In genomic region chr5:20671826-20672225, GRCm38 (mm10) we compare ENCODE assay signal across 11 mouse cellular contexts.
DNase-seq lines count a peak whose midpoint lies in the region; ATAC-seq and TF ChIP-seq lines count a peak whose summit lies in the region.
"Had no signal": no experiment of that assay in that cellular context is flagged by ENCODE, and none has a peak within 500 bp of the region (broad histone marks: within the 10 kb centered on the region; RNA-seq: fewer than 3 reads in every experiment).

No protein-coding gene starts in this region.

- TF ChIP-seq CTCF in kidney, adult 2 months (conservative IDR thresholded peaks at IDR 0.05; ENCODE audit: insufficient read depth, insufficient read length, low read depth, low read length): no peak

- H3K36me3 ChIP-seq in forebrain, embryonic 11.5 days (ENCODE audit: control insufficient read depth, insufficient read depth, low read length): no peaks in the 10 kb centered on the region
- no peaks in the 10 kb centered on the region for H3K36me3 ChIP-seq in forebrain, embryonic 12.5 days (replicated peaks)
- H3K36me3 ChIP-seq in kidney, adult 2 months (ENCODE audit: control insufficient read depth, insufficient read depth, low read length): no peaks in the 10 kb centered on the region
- H3K36me3 ChIP-seq: liver, embryonic 15.5 days; midbrain, embryonic 12.5 days had no signal

- DNase-seq in forebrain, embryonic 11.5 days (ENCODE audit: low spot score): peak; percentile 2
- DNase-seq in right cerebral cortex, adult 2 months (ENCODE audit: low spot score in 2 of 2): peak; percentile 50 to 59
- no peak for DNase-seq in right cerebral cortex, postnatal 14 days
- DNase-seq in heart, postnatal 4 days: peak; percentile 7
- no peak for DNase-seq in kidney, postnatal 10 days
- DNase-seq in kidney, adult 2 months: no peak
- no peak for DNase-seq in adrenal gland, postnatal 10 days

- H3K27ac ChIP-seq in forebrain, embryonic 11.5 days (ENCODE audit: low read depth, low read length): no peak overlapping the region
- no peak overlapping the region for H3K27ac ChIP-seq in forebrain, embryonic 12.5 days
- H3K27ac ChIP-seq in kidney, adult 2 months (ENCODE audit: insufficient read depth, low read depth, low read length): no peak overlapping the region
- H3K27ac ChIP-seq: hindbrain, embryonic 14.5 days; liver, embryonic 15.5 days; midbrain, embryonic 12.5 days had no signal

- peaks cover 5% of the 10 kb centered on the region; the same call in 1 of the 2 replicates for H3K4me1 ChIP-seq in forebrain, embryonic 11.5 days (replicated peaks; ENCODE audit: control insufficient read depth, insufficient read depth, low read length)
- peaks cover 10% of the 10 kb centered on the region for H3K4me1 ChIP-seq in forebrain, embryonic 12.5 days
- H3K4me1 ChIP-seq in kidney, adult 2 months (ENCODE audit: control insufficient read depth, insufficient read depth, low read length): 0 out of 2 replicates have a peak, but pooled peaks cover 2% of the 10 kb centered on the region
- H3K4me1 ChIP-seq: liver, embryonic 15.5 days had no signal

- no peaks in the 10 kb centered on the region for H3K27me3 ChIP-seq in forebrain, embryonic 11.5 days (ENCODE audit: control insufficient read depth, insufficient read depth, low read length)
- no peaks in the 10 kb centered on the region for H3K27me3 ChIP-seq in forebrain, embryonic 12.5 days
- H3K27me3 ChIP-seq in kidney, adult 2 months (replicated peaks; ENCODE audit: control insufficient read depth, insufficient read depth, low read length): no peaks in the 10 kb centered on the region
- H3K27me3 ChIP-seq: liver, embryonic 15.5 days; midbrain, embryonic 12.5 days had no signal

- WGBS in forebrain, embryonic 11.5 days: 44% methylated on average over 1 of the region's 1 CpGs
- 62% methylated on average over 1 of the region's 1 CpGs for WGBS in forebrain, embryonic 12.5 days
- WGBS in kidney, adult 2 months: 50% methylated on average over 1 of the region's 1 CpGs

- no peak overlapping the region for H3K9ac ChIP-seq in forebrain, embryonic 11.5 days (ENCODE audit: low read length)
- no peak overlapping the region for H3K9ac ChIP-seq in forebrain, embryonic 12.5 days
- H3K9ac ChIP-seq: hindbrain, embryonic 14.5 days; liver, embryonic 15.5 days; midbrain, embryonic 12.5 days had no signal

- H3K9me3 ChIP-seq in forebrain, embryonic 11.5 days (ENCODE audit: control insufficient read depth, low read length): no peaks in the 10 kb centered on the region
- no peaks in the 10 kb centered on the region for H3K9me3 ChIP-seq in forebrain, embryonic 12.5 days
- H3K9me3 ChIP-seq: liver, embryonic 15.5 days; midbrain, embryonic 12.5 days had no signal

- TF ChIP-seq POLR2A in kidney, adult 2 months (IDR thresholded peaks at IDR 0.05; ENCODE audit: low read depth, low read length): no peak

- ATAC-seq in forebrain, embryonic 11.5 days (replicated peaks; ENCODE audit: low FRiP score): no peak
- no peak for ATAC-seq in forebrain, embryonic 12.5 days (ENCODE audit: low FRiP score)

- H3K4me2 ChIP-seq in forebrain, embryonic 11.5 days (ENCODE audit: low read depth, low read length, severe bottlenecking): no peak overlapping the region
- no peak overlapping the region for H3K4me2 ChIP-seq in forebrain, embryonic 12.5 days
- H3K4me2 ChIP-seq: hindbrain, embryonic 14.5 days; liver, embryonic 15.5 days; midbrain, embryonic 12.5 days had no signal

- no peak overlapping the region for H3K4me3 ChIP-seq in forebrain, embryonic 11.5 days (ENCODE audit: low read depth, low read length)
- H3K4me3 ChIP-seq in forebrain, embryonic 12.5 days (replicated peaks): no peak overlapping the region
- H3K4me3 ChIP-seq in kidney, adult 2 months (ENCODE audit: insufficient read depth, low read depth, low read length): no peak overlapping the region
- H3K4me3 ChIP-seq: liver, embryonic 15.5 days; midbrain, embryonic 12.5 days had no signal

Comparison
In these comparisons a context has a peak if more than half of its experiments do, and no peak if none do; other contexts are left out.
1. DNase-seq: peak in forebrain, embryonic 11.5 days (single experiment), right cerebral cortex, adult 2 months (2 of 2) and heart, postnatal 4 days (single experiment); none in right cerebral cortex, postnatal 14 days (single experiment), kidney, postnatal 10 days (single experiment), kidney, adult 2 months (single experiment) and adrenal gland, postnatal 10 days (single experiment).